12 mouse cellular contexts compared by ENCODE assay signal in the genomic region with DNA sequence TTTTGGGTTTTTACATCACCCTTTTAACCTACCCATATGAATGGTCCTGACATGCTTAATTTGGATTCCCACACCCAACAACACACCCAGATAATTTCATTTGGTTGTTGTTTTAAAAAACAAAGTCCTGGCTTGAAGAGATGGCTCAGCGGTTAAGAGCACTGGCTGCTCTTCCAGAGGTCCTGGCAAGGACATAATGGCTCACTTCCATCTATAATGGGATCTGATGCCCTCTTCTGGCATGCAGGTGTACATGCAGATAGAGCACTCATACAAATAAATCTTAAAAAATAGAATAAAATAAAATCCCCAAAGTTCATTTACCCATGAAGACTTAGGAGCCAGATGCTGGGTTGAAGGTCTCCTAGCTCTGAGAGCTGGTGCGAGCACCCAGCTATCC. TPM values are rescaled to one million over a fixed set of nuclear protein-coding genes. Genes with fewer than 3 reads are reported as not detected.
DNase-seq lines count a peak whose midpoint lies in the region; ATAC-seq and TF ChIP-seq lines count a peak whose summit lies in the region.
"Had no signal": no experiment of that assay in that cellular context is flagged by ENCODE, and none has a peak within 500 bp of the region (broad histone marks: within the 10 kb centered on the region; RNA-seq: fewer than 3 reads in every experiment).

No protein-coding gene starts in this region.

- H3K4me2 ChIP-seq in lung, postnatal 0 days (replicated peaks; ENCODE audit: low read depth, low read length), result no peak overlapping the region
- H3K4me2 ChIP-seq: heart, embryonic 12.5 days had no signal

- no peak for ATAC-seq in lung, postnatal 0 days
- ATAC-seq in Patski, result no peak
- no peak for ATAC-seq in frontal cortex, adult (ENCODE audit: low TSS enrichment)

- POLR2A ChIA-PET in Patski (lab: Charles Lee), result no interaction called here

- intact Hi-C loops in left cerebral cortex, postnatal 36 days (cut with DNase I), result loop anchor here (5.0 kb wide), 1 partner anchor 69 kb away; a partner anchor contains a TSS

- no peak overlapping the region for H3K4me3 ChIP-seq in heart, embryonic 10.5 days
- H3K4me3 ChIP-seq in lung, postnatal 0 days (ENCODE audit: low read depth, low read length), result no peak overlapping the region
- no peak overlapping the region for H3K4me3 ChIP-seq in lung, adult 2 months (replicated peaks; ENCODE audit: extremely low read depth, low read depth, low read length)
- H3K4me3 ChIP-seq: heart, embryonic 12.5 days had no signal

- H3K27me3 ChIP-seq in heart, embryonic 10.5 days (ENCODE audit: insufficient read depth, poor library complexity, severe bottlenecking), result no peaks in the 10 kb centered on the region
- H3K27me3 ChIP-seq in lung, postnatal 0 days (replicated peaks; ENCODE audit: insufficient read depth, low read length), result no peaks in the 10 kb centered on the region
- H3K27me3 ChIP-seq in Patski, result no peaks in the 10 kb centered on the region
- H3K27me3 ChIP-seq: heart, embryonic 12.5 days had no signal

- H3K27ac ChIP-seq in heart, embryonic 10.5 days, result 0 out of 2 replicates have a peak overlapping the region, but pooled peaks have one; percentile 0
- no peak overlapping the region for H3K27ac ChIP-seq in lung, postnatal 0 days (ENCODE audit: low read length)

- no peak for TF ChIP-seq POLR2A in lung, adult 2 months (IDR thresholded peaks at IDR 0.05; ENCODE audit: borderline replicate concordance, extremely low read depth, low read depth, low read length)

- H3K4me1 ChIP-seq in heart, embryonic 10.5 days, result peaks cover 11% of the 10 kb centered on the region; the same call in 1 of the 2 replicates
- no peaks in the 10 kb centered on the region for H3K4me1 ChIP-seq in lung, postnatal 0 days (ENCODE audit: insufficient read depth, low read depth, low read length)
- peaks cover 2% of the 10 kb centered on the region; the same call in 1 of the 2 replicates for H3K4me1 ChIP-seq in lung, adult 2 months (ENCODE audit: control insufficient read depth, insufficient read depth, low read length)

- CTCF ChIA-PET in Patski (lab: Charles Lee), result interaction anchor here (0.7 to 2.1 kb wide), 2 partner anchors 106 to 129 kb away, joined by 4 to 6 read pairs; no protein-coding TSS in a partner anchor

- in situ Hi-C loops in Patski (cut with MboI; ENCODE audit: low pct_unique_long_range_greater_than_20kb), result no loop called here

- WGBS in heart, embryonic 10.5 days, result 59% methylated on average over 2 of the region's 2 CpGs
- WGBS in lung, postnatal 0 days, result 54% methylated on average over 2 of the region's 2 CpGs
- WGBS in lung, adult 2 months, result 49% methylated on average over 2 of the region's 2 CpGs

- H3K36me3 ChIP-seq in heart, embryonic 10.5 days, result peaks cover 2% of the 10 kb centered on the region; the same call in 1 of the 2 replicates
- no peaks in the 10 kb centered on the region for H3K36me3 ChIP-seq in lung, postnatal 0 days (ENCODE audit: insufficient read depth, low read length)

- peak; percentile 58 for TF ChIP-seq CTCF in lung, postnatal 0 days (IDR thresholded peaks at IDR 0.05)
- no peak for TF ChIP-seq CTCF in lung, adult 2 months (IDR thresholded peaks at IDR 0.05; ENCODE audit: insufficient read depth, low read length)
- peak; percentile 64 for TF ChIP-seq CTCF in Patski (IDR thresholded peaks at IDR 0.05)

- no peak overlapping the region for H3K9ac ChIP-seq in lung, postnatal 0 days (replicated peaks; ENCODE audit: low read depth)
- H3K9ac ChIP-seq: heart, embryonic 12.5 days had no signal

- no peaks in the 10 kb centered on the region for H3K9me3 ChIP-seq in heart, embryonic 10.5 days
- H3K9me3 ChIP-seq in lung, postnatal 0 days (ENCODE audit: low read length), result no peaks in the 10 kb centered on the region
- H3K9me3 ChIP-seq: heart, embryonic 12.5 days had no signal

- TF ChIP-seq EP300 in lung, postnatal 0 days (IDR thresholded peaks at IDR 0.05), result no peak

- DNase-seq in heart, embryonic 10.5 days (ENCODE audit: low spot score), result no peak
- no peak for DNase-seq in heart, postnatal 4 days
- DNase-seq in lung, postnatal 0 days (ENCODE audit: low spot score), result peak; percentile 26
- DNase-seq in lung, adult 2 months, result no peak
- DNase-seq in Patski (ENCODE audit: low read depth, low spot score), result no peak
- peak; percentile 37 for DNase-seq in retina, embryonic 14.5 days (ENCODE audit: low spot score)
- no peak for DNase-seq in left cerebral cortex, postnatal 36 days (ENCODE audit: low spot score in 2 of 2)
- DNase-seq: cerebellum, adult 11-12 months; kidney, postnatal 25 days; left cerebral cortex, postnatal 4 days had no signal

RNA-seq across cellular contexts. Expression of a gene that starts 5.9 kb away (rescaled TPM):
- 1.3 and 1.6 TPM in 2 replicates for polyA plus RNA-seq in heart, embryonic 10.5 days (2016; fragmentation: Nextera tagmentation; extraction: Ambion mirVana)
- 1 to 10 TPM; 5.7 to 6.4 TPM for total RNA-seq in heart, postnatal 4 days (2021)
- polyA plus RNA-seq in lung, postnatal 0 days (2015; fragmentation: Nextera tagmentation; extraction: Ambion mirVana), result 1.7 and 2.0 TPM in 2 replicates
- 0.55 and 1.1 TPM in 2 replicates for polyA plus RNA-seq in lung, adult 2 months (2012; rRNA removed)
- 4.2 TPM for polyA plus RNA-seq in Patski (2021)
- 10 to 100 TPM in 1 of 2 experiments, 1 to 10 TPM in 1; 8.8 to 10.4 TPM for total RNA-seq in left cerebral cortex, postnatal 36 days (2021)

RNA-seq across cellular contexts. Expression of a gene that starts 37.3 kb away (rescaled TPM):
- 6.9 and 7.4 TPM in 2 replicates for polyA plus RNA-seq in heart, embryonic 10.5 days (2016; fragmentation: Nextera tagmentation; extraction: Ambion mirVana)
- total RNA-seq in heart, postnatal 4 days (2021), result 1 to 10 TPM; 2.3 to 3.0 TPM
- 3.8 and 4.5 TPM in 2 replicates for polyA plus RNA-seq in lung, postnatal 0 days (2015; fragmentation: Nextera tagmentation; extraction: Ambion mirVana)
- 0.54 and 1.1 TPM in 2 replicates for polyA plus RNA-seq in lung, adult 2 months (2012; rRNA removed)
- 5.4 TPM for polyA plus RNA-seq in Patski (2021)
- total RNA-seq in left cerebral cortex, postnatal 36 days (2021), result 1 to 10 TPM; 5.2 TPM

RNA-seq across cellular contexts. Expression of a gene that starts 56.2 kb away (rescaled TPM):
- 4.4 and 4.7 TPM in 2 replicates for polyA plus RNA-seq in heart, embryonic 10.5 days (2016; fragmentation: Nextera tagmentation; extraction: Ambion mirVana)
- total RNA-seq in heart, postnatal 4 days (2021), result 1 to 10 TPM; 2.8 to 3.6 TPM
- polyA plus RNA-seq in lung, postnatal 0 days (2015; fragmentation: Nextera tagmentation; extraction: Ambion mirVana), result 2.4 and 2.5 TPM in 2 replicates
- 0.72 and 1.7 TPM in 2 replicates for polyA plus RNA-seq in lung, adult 2 months (2012; rRNA removed)
- polyA plus RNA-seq in Patski (2021), result 2.7 TPM
- total RNA-seq in left cerebral cortex, postnatal 36 days (2021), result 1 to 10 TPM; 1.7 to 2.2 TPM

Comparison
In these comparisons a context has a peak if more than half of its experiments do, and no peak if none do; other contexts are left out.
1. DNase-seq: peak in lung, postnatal 0 days (single experiment) and retina, embryonic 14.5 days (single experiment); none in heart, embryonic 10.5 days (single experiment), heart, postnatal 4 days (single experiment), lung, adult 2 months (single experiment), Patski (single experiment) and left cerebral cortex, postnatal 36 days (0 of 2).